Mouse (Mus musculus) neutrophil, adult 5-6 weeks (primary cell): ENCODE data around the gene Mdm2. TPM values are rescaled to one million over a fixed set of nuclear protein-coding genes. Genes with fewer than 3 reads are reported as not detected.

Experiments
- ATAC-seq: fragments of 151-379, 151-347 bp; 2 replicates; pipeline ENCODE4 v1.8.0; 2017; ENCODE audit warnings: mild to moderate bottlenecking, moderate TSS enrichment; ENCODE audit not compliant: insufficient number of reproducible peaks, poor library complexity, low FRiP score, severe bottlenecking; ENCODE audit errors: extremely low read depth
- total RNA-seq: library from RNA; stranded (forward); fragments of 200-1000 nt; gene quantifications from 2 replicates; pipeline ENCODE4 v1.2.3, GENCODE M21; 2017

The Mdm2 gene
- total RNA-seq, 1 experiment from 2014 or later: 173 TPM

- ATAC-seq: no peak
Measured at GRCm38 (mm10) chr10:117677494-117678236, 32.9 kb downstream of the Mdm2 start.

- peak; percentile 55; the same call in 1 of the 2 replicates for ATAC-seq
Measured at GRCm38 (mm10) chr10:117676644-117677313, 33.8 kb downstream of the Mdm2 start.

- no peak for ATAC-seq
Measured at GRCm38 (mm10) chr10:117676036-117676643, 34.4 kb downstream of the Mdm2 start.

GRCm38 (mm10) chr10:117675096-117676035, 35.2 kb downstream of the Mdm2 start:
- 0 out of 2 replicates have a peak, but pooled peaks have one; percentile 34 for ATAC-seq

GRCm38 (mm10) chr10:117674359-117675019, 36.1 kb downstream of the Mdm2 start:
- ATAC-seq: no peak

GRCm38 (mm10) chr10:117673913-117674312, 36.6 kb downstream of the Mdm2 start:
- ATAC-seq: no peak

- ATAC-seq: no peak
Measured at GRCm38 (mm10) chr10:117672693-117673092, 37.9 kb downstream of the Mdm2 start.

GRCm38 (mm10) chr10:117671930-117672666, 38.5 kb downstream of the Mdm2 start:
- no peak for ATAC-seq

GRCm38 (mm10) chr10:117671266-117671665, 39.3 kb downstream of the Mdm2 start:
- no peak for ATAC-seq

GRCm38 (mm10) chr10:117670791-117671190, 39.8 kb downstream of the Mdm2 start:
- no peak for ATAC-seq

- no peak for ATAC-seq
Measured at GRCm38 (mm10) chr10:117670092-117670491, 40.5 kb downstream of the Mdm2 start.

- ATAC-seq: no peak
Measured at GRCm38 (mm10) chr10:117669449-117670090, 41.0 kb downstream of the Mdm2 start.

GRCm38 (mm10) chr10:117668546-117669300, 41.8 kb downstream of the Mdm2 start:
- no peak for ATAC-seq

GRCm38 (mm10) chr10:117667663-117668507, 42.7 kb downstream of the Mdm2 start:
- no peak for ATAC-seq

- ATAC-seq: no peak
Measured at GRCm38 (mm10) chr10:117666947-117667630, 43.5 kb downstream of the Mdm2 start.
